ENCODE assay signal across 9 mouse cellular contexts in genomic region chr14:57730527-57730926, GRCm38 (mm10). TPM values are rescaled to one million over a fixed set of nuclear protein-coding genes. Genes with fewer than 3 reads are reported as not detected.
A peak's percentile ranks its signal among the peaks of the same experiment; 100 is the strongest.
DNase-seq lines count a peak whose midpoint lies in the region; ATAC-seq and TF ChIP-seq lines count a peak whose summit lies in the region.
"Had no signal": no experiment of that assay in that cellular context is flagged by ENCODE, and none has a peak within 500 bp of the region (broad histone marks: within the 10 kb centered on the region; RNA-seq: fewer than 3 reads in every experiment).

No protein-coding gene starts in this region.

- no peak for TF ChIP-seq CTCF in forebrain, postnatal 0 days (IDR thresholded peaks at IDR 0.05; ENCODE audit: low read depth)

- H3K27ac ChIP-seq in forebrain, postnatal 0 days (ENCODE audit: low read depth, low read length) = peak overlapping the region; percentile 40
- H3K27ac ChIP-seq in intestine, embryonic 16.5 days (ENCODE audit: low read length) = peak overlapping the region; percentile 65; the same call in 1 of the 2 replicates

- no peaks in the 10 kb centered on the region for H3K9me3 ChIP-seq in forebrain, postnatal 0 days (ENCODE audit: low read length)
- H3K9me3 ChIP-seq in intestine, embryonic 16.5 days (ENCODE audit: control insufficient read depth, low read length) = no peaks in the 10 kb centered on the region

- H3K4me2 ChIP-seq in forebrain, postnatal 0 days (ENCODE audit: low read depth) = no peak overlapping the region
- H3K4me2 ChIP-seq in intestine, embryonic 16.5 days (ENCODE audit: low read depth, low read length) = no peak overlapping the region

- 0 out of 2 replicates have a peak, but pooled peaks cover 11% of the 10 kb centered on the region for H3K4me1 ChIP-seq in forebrain, postnatal 0 days (ENCODE audit: insufficient read depth)
- H3K4me1 ChIP-seq in intestine, embryonic 16.5 days (ENCODE audit: control insufficient read depth, insufficient read depth, low read length) = peaks cover 24% of the 10 kb centered on the region

- H3K9ac ChIP-seq in forebrain, postnatal 0 days = peak overlapping the region; percentile 18; the same call in 1 of the 2 replicates
- H3K9ac ChIP-seq in intestine, embryonic 16.5 days (ENCODE audit: low read depth, low read length) = 0 out of 2 replicates have a peak overlapping the region, but pooled peaks have one; percentile 27

- H3K4me3 ChIP-seq in forebrain, postnatal 0 days (ENCODE audit: low read depth, low read length) = no peak overlapping the region
- H3K4me3 ChIP-seq in intestine, embryonic 16.5 days (ENCODE audit: low read length) = no peak overlapping the region

- no peaks in the 10 kb centered on the region for H3K36me3 ChIP-seq in forebrain, postnatal 0 days (ENCODE audit: insufficient read depth)
- no peaks in the 10 kb centered on the region for H3K36me3 ChIP-seq in intestine, embryonic 16.5 days (ENCODE audit: control insufficient read depth, insufficient read depth, low read length)

- ATAC-seq in forebrain, postnatal 0 days = peak; percentile 43
- ATAC-seq in intestine, embryonic 16.5 days = peak; percentile 55

- WGBS in forebrain, postnatal 0 days = 24% methylated on average over 9 of the region's 9 CpGs
- 38% methylated on average over 9 of the region's 9 CpGs for WGBS in intestine, embryonic 16.5 days

- DNase-seq in adrenal gland, adult 2 months = peak; percentile 63
- DNase-seq in adrenal gland, adult 18-20 months (ENCODE audit: low spot score in 2 of 2) = no peak
- peak; percentile 65 for DNase-seq in ES-CJ7 (ENCODE audit: low read depth, low spot score)
- DNase-seq in forebrain, postnatal 0 days = no peak
- peak; percentile 87 for DNase-seq in lung, postnatal 36 days
- DNase-seq in embryo, embryonic 10.5 days (ENCODE audit: low spot score) = no peak
- DNase-seq in embryo, embryonic 9.5 days (ENCODE audit: extremely low spot score) = no peak

- no peaks in the 10 kb centered on the region for H3K27me3 ChIP-seq in forebrain, postnatal 0 days (ENCODE audit: insufficient read depth, low read length)
- no peaks in the 10 kb centered on the region for H3K27me3 ChIP-seq in intestine, embryonic 16.5 days (replicated peaks; ENCODE audit: control insufficient read depth, insufficient read depth, low read length)

RNA-seq across cellular contexts. Expression of gene Gm49361, which starts 15.4 kb away (rescaled TPM):
- 1 to 10 TPM in 1 of 2 experiments, not detected in 1; 3.5 TPM for total RNA-seq in adrenal gland, adult 2 months (2021)
- not detected in 2 replicates for polyA plus RNA-seq in adrenal gland, adult 2 months (2012; rRNA removed)
- total RNA-seq in adrenal gland, adult 18-20 months (2021) = 1 to 10 TPM; 3.3 to 3.4 TPM
- total RNA-seq in forebrain, postnatal 0 days (2014; rRNA removed) = not detected in 2 replicates
- not detected in 2 replicates for polyA plus RNA-seq in forebrain, postnatal 0 days (2015; fragmentation: Nextera tagmentation; extraction: Ambion mirVana)
- not detected in 2 replicates for polyA plus RNA-seq in intestine, embryonic 16.5 days (2015; fragmentation: Nextera tagmentation; extraction: Ambion mirVana)
- polyA plus RNA-seq: C2C12 had no signal

RNA-seq across cellular contexts. Expression of gene Lats2, which starts 27.7 kb away (rescaled TPM):
- 10 to 100 TPM; 43.0 to 44.4 TPM for total RNA-seq in adrenal gland, adult 2 months (2021)
- 92.0 and 94.2 TPM in 2 replicates for polyA plus RNA-seq in adrenal gland, adult 2 months (2012; rRNA removed)
- total RNA-seq in adrenal gland, adult 18-20 months (2021) = 10 to 100 TPM; 38.1 to 54.2 TPM
- 7.8 and 259 TPM in 2 replicates for total RNA-seq in forebrain, postnatal 0 days (2014; rRNA removed)
- polyA plus RNA-seq in forebrain, postnatal 0 days (2015; fragmentation: Nextera tagmentation; extraction: Ambion mirVana) = 3.9 and 5.0 TPM in 2 replicates
- 11.5 and 13.4 TPM in 2 replicates for polyA plus RNA-seq in intestine, embryonic 16.5 days (2015; fragmentation: Nextera tagmentation; extraction: Ambion mirVana)

Comparison
In these comparisons a context has a peak if more than half of its experiments do, and no peak if none do; other contexts are left out.
1. DNase-seq: peak in adrenal gland, adult 2 months (single experiment), ES-CJ7 (single experiment) and lung, postnatal 36 days (single experiment); none in adrenal gland, adult 18-20 months (0 of 2), forebrain, postnatal 0 days (single experiment), embryo, embryonic 10.5 days (single experiment) and embryo, embryonic 9.5 days (single experiment).